Mouse (Mus musculus) heart, embryonic 15.5 days (tissue): ENCODE measurements around the gene Wnt2b. TPM values are rescaled to one million over a fixed set of nuclear protein-coding genes. Genes with fewer than 3 reads are reported as not detected.

Experiments used
- ATAC-seq: fragments of 200-750 bp; cut with Nextera tagmentation; replicated peaks from 2 replicates; pipeline ENCODE4 v1.8.0; 2017; ENCODE audit warnings: low read depth, moderate TSS enrichment; ENCODE audit not compliant: insufficient number of reproducible peaks, insufficient read depth, low FRiP score
- H3K27ac ChIP-seq: fragments of 300-500 bp; sonication (generic); 2 replicates; pipeline ENCODE4 v1.5.1; 2015; ENCODE audit warnings: mild to moderate bottlenecking, inconsistent platforms
- H3K27me3 ChIP-seq: fragments of 300-500 bp; sonication (generic); 2 replicates; pipeline ENCODE4 v1.6.1; 2015; ENCODE audit warnings: inconsistent platforms
- H3K36me3 ChIP-seq: fragments of 300-500 bp; sonication (generic); 2 replicates; pipeline ENCODE4 v1.6.1; 2015; ENCODE audit warnings: mild to moderate bottlenecking, inconsistent platforms
- H3K4me1 ChIP-seq: fragments of 300-500 bp; sonication (generic); replicated peaks from 2 replicates; pipeline ENCODE4 v1.6.1; 2015; ENCODE audit warnings: inconsistent platforms
- H3K4me2 ChIP-seq: fragments of 300-500 bp; sonication (generic); 2 replicates; pipeline ENCODE4 v1.6.1; 2015; ENCODE audit warnings: inconsistent platforms, mild to moderate bottlenecking, moderate library complexity
- H3K4me3 ChIP-seq: fragments of 300-500 bp; sonication (generic); 2 replicates; pipeline ENCODE4 v1.5.1; 2015; ENCODE audit warnings: mild to moderate bottlenecking, inconsistent platforms
- H3K9ac ChIP-seq: fragments of 300-500 bp; sonication (generic); 2 replicates; pipeline ENCODE4 v1.6.1; 2015; ENCODE audit warnings: mild to moderate bottlenecking, inconsistent platforms
- H3K9me3 ChIP-seq: fragments of 300-500 bp; sonication (generic); replicated peaks from 2 replicates; pipeline ENCODE4 v1.6.1; 2016; ENCODE audit warnings: inconsistent platforms
- WGBS: fragments of 180-500 bp; shearing (Covaris S2); methylation state at CpG from one replicate; pipeline ENCODE4 v1.1.7; 2015; ENCODE audit warnings: mixed read lengths; 5-methylcytosine and 5-hydroxymethylcytosine counted together
- polyA plus RNA-seq: library from polyadenylated mRNA; unstranded; fragments of >200 nt; fragmentation: Nextera tagmentation; extraction: Ambion mirVana; gene quantifications from 2 replicates; pipeline ENCODE4 v1.2.1, GENCODE M21; 2015

Wnt2b gene
- polyA plus RNA-seq, 1 experiment from 2014 or later: 1.3 TPM

DNA sequence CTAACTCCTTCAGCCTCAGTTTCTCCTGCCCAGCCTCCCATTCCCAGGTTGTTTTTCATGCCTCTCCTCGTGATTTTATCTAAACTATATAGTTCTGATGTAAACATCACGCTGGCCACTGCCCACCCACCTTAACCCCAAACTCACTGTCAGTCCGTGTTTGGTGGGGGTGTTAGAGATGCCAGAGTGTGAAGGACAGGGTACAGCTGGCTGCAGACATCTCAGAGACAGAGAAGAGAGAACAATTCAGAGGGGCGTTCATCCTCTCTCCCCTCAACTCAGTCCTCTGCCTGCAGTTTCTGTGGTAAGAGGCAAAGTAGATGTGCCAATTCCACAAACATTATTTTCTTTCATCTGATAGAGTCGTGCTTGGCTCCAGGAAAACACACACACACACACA lies 1.1 kb upstream of the Wnt2b start:
- Histone ChIP-seq H3K27me3 (peaks cover 46% of the 10 kb centered on the region), H3K9ac (no peak overlapping the region), H3K4me3 (no peak overlapping the region), H3K9me3 (no peaks in the 10 kb centered on the region), H3K27ac (no peak overlapping the region), H3K36me3 (no peaks in the 10 kb centered on the region), H3K4me2 (peak overlapping the region; percentile 91), H3K4me1 (peaks cover 27% of the 10 kb centered on the region)
- 12% methylated on average over 5 of the region's 5 CpGs for WGBS
- no peak for ATAC-seq

DNA sequence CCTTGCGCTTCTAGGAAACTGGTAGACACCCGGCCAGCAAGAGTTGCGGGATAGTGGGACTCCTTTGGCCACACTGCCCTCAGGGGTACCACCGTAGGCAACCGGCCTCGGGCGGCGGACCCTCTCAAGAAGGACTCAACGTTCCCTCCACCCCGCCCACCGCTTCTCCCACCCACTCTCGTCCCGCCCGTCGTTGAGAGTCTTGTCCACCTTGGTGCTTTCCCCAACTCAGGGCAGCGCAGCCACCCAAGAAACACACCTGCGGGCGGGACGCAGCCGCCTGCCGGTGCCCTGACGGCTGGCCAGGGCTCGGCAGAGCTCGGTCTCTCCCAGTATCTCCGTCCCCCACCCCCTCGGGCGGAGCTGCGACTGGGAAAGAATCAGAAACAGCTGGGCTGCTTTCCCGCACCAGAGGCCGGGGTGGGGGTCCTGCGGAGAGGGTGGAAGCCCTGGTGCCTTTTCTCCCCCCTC lies 455 bp upstream of the Wnt2b start:
- ATAC-seq: no peak
- Histone ChIP-seq H3K9ac (peak overlapping the region; percentile 46; the same call in 1 of the 2 replicates), H3K4me2 (peak overlapping the region; percentile 91), H3K36me3 (no peaks in the 10 kb centered on the region), H3K4me1 (peaks cover 27% of the 10 kb centered on the region), H3K4me3 (peak overlapping the region; percentile 59), H3K27ac (no peak overlapping the region), H3K9me3 (no peaks in the 10 kb centered on the region), H3K27me3 (peaks cover 46% of the 10 kb centered on the region)
- under 1% methylated on average over 31 of the region's 31 CpGs for WGBS

DNA sequence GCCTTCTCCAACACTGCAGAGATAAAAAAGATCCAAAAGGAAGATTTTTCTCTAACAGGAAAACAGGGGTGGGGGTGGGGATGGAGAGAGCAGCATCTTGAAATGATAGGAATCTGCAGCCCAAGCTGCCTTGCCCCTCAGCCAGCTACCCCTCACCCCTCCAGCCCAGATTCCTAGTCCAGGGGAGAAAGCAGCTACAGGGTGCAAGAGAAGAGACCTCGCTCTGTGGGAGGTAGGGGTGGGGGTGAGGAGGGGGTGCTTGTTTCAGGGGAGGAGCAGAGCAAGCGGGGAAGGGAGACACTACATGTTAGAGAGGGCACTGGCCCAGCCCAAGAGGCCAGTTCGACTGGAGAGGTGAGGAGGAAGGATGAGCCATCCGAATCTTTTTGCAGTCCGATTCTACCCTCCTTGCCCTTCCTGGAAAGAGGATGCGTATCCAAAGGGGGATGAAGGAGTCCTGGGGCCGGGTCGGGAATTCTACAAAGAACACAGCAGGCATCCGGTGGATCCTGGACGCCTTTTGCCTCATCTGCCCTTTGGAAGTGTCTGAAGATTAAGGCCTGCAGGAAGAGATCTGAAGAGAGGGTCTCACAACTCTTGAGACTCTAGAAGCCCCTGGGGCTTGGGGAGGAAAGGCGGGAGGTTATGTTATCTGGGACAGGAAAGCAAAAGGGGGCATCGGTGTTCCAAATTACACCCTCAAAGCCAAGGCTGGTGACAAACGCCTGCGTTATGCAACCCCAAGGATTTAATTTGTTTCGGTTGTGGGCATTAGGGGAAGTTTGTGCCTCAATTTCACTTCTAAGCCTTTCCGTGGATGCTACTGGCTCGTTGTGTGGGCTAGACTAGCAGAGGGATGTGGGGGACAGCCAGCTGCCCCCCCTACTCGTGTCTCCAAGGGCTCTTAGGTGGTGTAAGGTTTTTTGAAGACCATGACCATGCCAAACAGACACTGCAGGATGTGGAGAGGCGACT lies 1.4 kb downstream of the Wnt2b start:
- Histone ChIP-seq H3K27me3 (peaks cover 46% of the 10 kb centered on the region), H3K9me3 (no peaks in the 10 kb centered on the region), H3K4me1 (peaks cover 25% of the 10 kb centered on the region), H3K36me3 (no peaks in the 10 kb centered on the region), H3K27ac (no peak overlapping the region), H3K9ac (no peak overlapping the region), H3K4me3 (peak overlapping the region; percentile 59; the same call in 1 of the 2 replicates), H3K4me2 (peak overlapping the region; percentile 91; the same call in 1 of the 2 replicates)
- WGBS: 10% methylated on average over 19 of the region's 19 CpGs
- no peak for ATAC-seq

DNA sequence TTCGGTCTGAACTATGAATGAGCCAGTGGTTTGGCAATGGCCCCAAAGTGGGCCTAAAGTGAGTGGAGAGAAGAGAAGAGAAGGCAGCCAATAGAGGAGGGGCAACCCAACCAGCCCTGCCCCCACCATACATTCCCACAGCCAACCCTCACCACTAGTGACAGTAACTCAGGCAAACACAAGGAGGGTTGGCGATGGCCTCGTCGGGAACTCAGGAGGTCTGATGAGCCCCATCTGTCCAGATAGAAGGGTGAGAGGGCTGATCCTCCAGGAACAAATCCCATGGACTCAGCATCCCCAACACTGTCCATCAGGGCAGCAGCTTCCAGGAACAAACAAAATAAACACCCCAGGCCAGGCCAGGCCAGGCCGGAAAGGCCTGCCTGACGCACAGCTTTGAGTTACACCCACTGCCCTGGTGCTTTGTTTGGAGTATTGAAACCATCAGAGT lies 5.6 kb downstream of the Wnt2b start:
- no peak for ATAC-seq
- Histone ChIP-seq H3K4me1 (peaks cover 7% of the 10 kb centered on the region), H3K9ac (no peak overlapping the region), H3K27ac (no peak overlapping the region), H3K4me3 (no peak overlapping the region), H3K36me3 (peaks cover 6% of the 10 kb centered on the region; the same call in 1 of the 2 replicates), H3K27me3 (peaks cover 29% of the 10 kb centered on the region), H3K4me2 (no peak overlapping the region), H3K9me3 (no peaks in the 10 kb centered on the region)
- 71% methylated on average over 6 of the region's 6 CpGs for WGBS

DNA sequence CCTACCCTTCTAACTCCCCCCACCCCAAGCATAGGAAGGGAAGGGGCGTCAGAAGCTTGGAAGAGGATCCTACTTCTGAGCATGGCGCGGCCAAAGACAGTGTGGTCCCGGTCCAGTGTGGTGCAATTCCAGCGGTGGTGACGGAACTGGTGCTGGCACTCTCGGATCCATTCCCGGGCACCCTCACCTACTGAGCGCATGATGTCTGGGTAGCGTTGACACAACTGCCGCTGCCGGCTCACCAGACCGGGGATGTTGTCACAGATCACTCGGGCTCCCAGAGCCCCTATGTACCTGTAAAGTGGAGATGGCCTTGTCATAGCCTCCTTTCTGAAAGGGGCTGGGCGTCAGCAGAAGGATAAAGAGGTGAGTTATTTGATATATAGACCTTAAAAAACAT lies 7.2 kb downstream of the Wnt2b start:
- Histone ChIP-seq H3K9ac (no peak overlapping the region), H3K27me3 (peaks cover 13% of the 10 kb centered on the region), H3K4me2 (no peak overlapping the region), H3K27ac (no peak overlapping the region), H3K4me3 (no peak overlapping the region), H3K9me3 (no peaks in the 10 kb centered on the region), H3K4me1 (peaks cover 4% of the 10 kb centered on the region; the same call in 1 of the 2 replicates), H3K36me3 (peaks cover 17% of the 10 kb centered on the region; the same call in 1 of the 2 replicates)
- no peak for ATAC-seq
- 93% methylated on average over 15 of the region's 15 CpGs for WGBS

DNA sequence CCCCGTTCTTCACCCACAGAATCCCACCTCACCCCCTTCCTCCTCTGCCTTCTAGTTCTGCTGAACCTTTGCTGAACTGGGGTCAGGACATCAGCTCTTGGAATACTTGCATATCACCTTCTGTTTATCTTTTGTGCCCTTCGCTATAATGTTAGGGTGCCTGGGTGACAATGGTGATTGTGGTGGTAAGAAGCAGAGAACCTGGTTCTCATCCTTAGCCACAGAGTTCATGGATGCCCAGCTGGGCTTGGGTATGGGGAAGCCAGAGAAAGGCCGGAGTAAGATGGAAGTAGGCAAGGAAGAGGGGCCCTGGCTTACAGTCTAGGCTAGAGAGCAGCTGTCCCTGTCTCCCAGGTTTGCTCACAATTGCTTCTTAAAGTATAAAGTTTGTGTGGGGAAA lies 7.6 kb downstream of the Wnt2b start:
- no peaks in the 10 kb centered on the region for H3K9me3 ChIP-seq
- H3K9ac ChIP-seq: no peak overlapping the region
- H3K27ac ChIP-seq: no peak overlapping the region
- WGBS: 94% methylated on average over 3 of the region's 3 CpGs
- H3K4me3 ChIP-seq: no peak overlapping the region
- peaks cover 9% of the 10 kb centered on the region for H3K27me3 ChIP-seq
- no peak overlapping the region for H3K4me2 ChIP-seq
- peaks cover 17% of the 10 kb centered on the region; the same call in 1 of the 2 replicates for H3K36me3 ChIP-seq
- no peak for ATAC-seq
- H3K4me1 ChIP-seq: peaks cover 4% of the 10 kb centered on the region; the same call in 1 of the 2 replicates

DNA sequence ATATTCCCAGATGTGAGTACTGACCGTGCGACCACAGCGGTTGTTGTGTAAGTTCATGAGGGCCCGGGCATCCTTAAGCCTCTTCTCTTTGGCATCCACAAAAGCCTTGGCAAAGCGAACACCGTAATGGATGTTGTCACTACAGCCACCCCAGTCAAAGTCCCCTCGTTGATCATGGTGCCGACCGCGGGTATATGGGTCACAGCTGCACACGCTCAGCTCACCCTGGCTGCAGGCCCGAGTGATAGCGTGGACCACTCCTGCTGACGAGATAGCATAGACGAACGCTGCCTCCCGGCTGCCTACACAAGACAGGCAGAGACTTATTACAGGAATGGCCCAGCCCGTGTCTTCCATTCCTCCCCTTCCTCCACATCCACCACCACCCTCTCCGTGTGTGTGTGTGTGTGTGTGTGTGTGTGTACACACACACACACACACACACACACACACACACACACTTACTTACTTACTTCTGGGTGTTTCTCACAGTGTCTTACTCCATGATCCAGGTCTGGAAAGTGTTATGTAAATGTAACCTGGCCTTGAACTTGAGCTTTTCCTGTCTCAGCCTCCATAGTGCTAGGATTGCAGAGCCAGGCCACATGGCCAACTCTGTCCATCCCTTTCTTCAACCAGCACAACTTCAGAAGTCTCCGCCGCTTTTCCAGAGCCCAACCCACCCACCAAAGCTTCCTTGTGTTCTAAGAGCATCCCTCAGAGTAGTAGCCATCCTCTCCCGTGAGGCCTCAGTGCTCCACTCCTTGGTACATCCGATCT lies 8.6 kb downstream of the Wnt2b start:
- Histone ChIP-seq H3K9me3 (no peaks in the 10 kb centered on the region), H3K9ac (no peak overlapping the region), H3K4me2 (no peak overlapping the region), H3K4me3 (no peak overlapping the region), H3K27ac (no peak overlapping the region), H3K27me3 (no peaks in the 10 kb centered on the region), H3K36me3 (peaks cover 17% of the 10 kb centered on the region; the same call in 1 of the 2 replicates), H3K4me1 (peaks cover 4% of the 10 kb centered on the region; the same call in 1 of the 2 replicates)
- ATAC-seq: no peak
- 65% methylated on average over 23 of the region's 23 CpGs for WGBS

DNA sequence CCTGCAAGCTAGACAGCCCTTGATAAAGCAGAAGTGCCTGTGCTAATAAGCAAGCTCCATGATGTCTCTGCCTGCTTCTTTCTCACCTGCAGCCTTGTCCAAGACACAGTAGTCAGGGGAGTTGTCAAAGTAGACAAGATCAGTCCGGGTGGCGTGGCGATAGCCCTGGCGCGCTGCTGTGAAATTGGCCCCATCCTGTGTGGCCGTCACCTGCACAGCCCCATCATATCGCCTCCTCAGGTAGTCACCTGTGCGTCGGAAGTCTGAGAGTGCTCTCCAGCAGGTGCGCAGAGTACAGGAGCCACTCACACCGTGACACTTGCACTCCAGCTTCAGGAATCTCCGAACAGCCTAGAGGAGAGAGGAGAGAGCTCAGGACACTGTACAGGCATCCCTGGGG lies 10.8 kb downstream of the Wnt2b start:
- Histone ChIP-seq H3K27ac (no peak overlapping the region), H3K4me2 (no peak overlapping the region), H3K9me3 (no peaks in the 10 kb centered on the region), H3K4me3 (no peak overlapping the region), H3K36me3 (peaks cover 17% of the 10 kb centered on the region; the same call in 1 of the 2 replicates), H3K27me3 (no peaks in the 10 kb centered on the region), H3K4me1 (peaks cover 4% of the 10 kb centered on the region; the same call in 1 of the 2 replicates), H3K9ac (no peak overlapping the region)
- no peak for ATAC-seq
- 94% methylated on average over 12 of the region's 12 CpGs for WGBS

DNA sequence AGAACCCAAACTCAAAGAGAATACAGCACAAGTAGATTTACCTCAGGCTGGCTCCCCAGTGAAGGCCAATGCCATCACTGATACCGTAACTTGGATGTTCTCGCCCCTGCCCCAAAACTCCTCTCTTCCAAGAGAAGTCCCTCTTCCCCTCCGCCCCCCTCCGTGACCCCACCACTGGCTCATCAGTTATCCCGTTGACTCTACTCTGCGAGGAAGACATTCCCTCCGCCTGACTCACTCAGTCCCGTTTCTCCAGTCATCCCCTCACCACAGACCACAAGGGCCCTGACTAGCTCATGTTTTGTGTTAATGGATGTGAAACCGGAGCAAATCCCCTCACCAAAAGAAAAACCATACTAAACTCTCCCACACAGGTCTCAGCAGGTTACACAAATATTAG lies 16.8 kb downstream of the Wnt2b start:
- Histone ChIP-seq H3K9ac (no peak overlapping the region), H3K27me3 (no peaks in the 10 kb centered on the region), H3K4me3 (no peak overlapping the region), H3K4me1 (peaks cover 31% of the 10 kb centered on the region), H3K27ac (no peak overlapping the region), H3K36me3 (peaks cover under 1% of the 10 kb centered on the region; the same call in 1 of the 2 replicates), H3K4me2 (no peak overlapping the region), H3K9me3 (no peaks in the 10 kb centered on the region)
- no peak for ATAC-seq
- 49% methylated on average over 9 of the region's 9 CpGs for WGBS

DNA sequence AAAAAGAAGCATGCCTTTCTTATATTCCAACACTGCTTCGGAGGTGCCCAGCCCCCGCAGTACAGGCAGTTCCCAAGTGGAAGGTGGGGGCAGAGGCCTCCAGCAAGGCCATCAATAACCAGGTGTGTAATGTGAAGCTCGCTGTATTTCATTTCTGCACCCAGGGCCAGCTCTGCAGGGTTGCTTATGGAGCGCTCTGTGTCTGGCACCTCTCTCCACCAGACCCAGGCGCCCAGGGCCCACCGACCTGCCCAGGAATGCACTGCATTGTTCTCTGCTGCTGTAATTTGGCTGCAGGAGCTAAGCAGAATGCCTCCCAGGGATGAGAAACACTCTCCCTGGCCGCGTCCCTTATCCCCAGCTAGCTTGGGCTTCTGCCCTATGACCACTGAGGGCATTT lies 18.4 kb downstream of the Wnt2b start:
- 32% methylated on average over 8 of the region's 8 CpGs for WGBS
- no peaks in the 10 kb centered on the region for H3K27me3 ChIP-seq
- peaks cover 31% of the 10 kb centered on the region for H3K4me1 ChIP-seq
- no peaks in the 10 kb centered on the region for H3K36me3 ChIP-seq
- no peak overlapping the region for H3K9ac ChIP-seq
- 0 out of 2 replicates have a peak, but pooled peaks have one; percentile 35 for ATAC-seq
- H3K4me3 ChIP-seq: no peak overlapping the region
- no peaks in the 10 kb centered on the region for H3K9me3 ChIP-seq
- H3K27ac ChIP-seq: peak overlapping the region; percentile 62
- no peak overlapping the region for H3K4me2 ChIP-seq

DNA sequence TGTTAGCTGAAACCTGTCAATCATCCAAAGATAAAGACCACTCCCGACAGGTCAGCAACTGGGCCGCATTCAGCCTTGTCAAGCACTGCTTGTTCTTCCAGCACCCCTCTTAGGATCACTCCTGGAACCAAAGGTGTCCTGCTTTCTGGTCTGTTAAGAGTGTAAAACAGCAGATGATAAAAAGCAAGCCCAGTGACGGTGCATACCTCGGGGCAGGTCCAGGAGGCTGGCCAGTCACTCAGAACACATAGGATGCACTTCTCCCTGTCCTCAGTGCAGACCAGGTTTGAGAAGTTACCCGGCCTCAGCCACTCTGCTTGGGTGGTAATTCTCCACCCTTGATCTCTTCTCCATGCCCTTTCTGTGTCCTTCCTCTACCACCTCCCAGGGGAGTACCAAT lies 19.0 kb downstream of the Wnt2b start:
- Histone ChIP-seq H3K4me3 (no peak overlapping the region), H3K27me3 (no peaks in the 10 kb centered on the region), H3K36me3 (no peaks in the 10 kb centered on the region), H3K9ac (no peak overlapping the region), H3K4me1 (peaks cover 31% of the 10 kb centered on the region), H3K27ac (peak overlapping the region; percentile 62), H3K9me3 (no peaks in the 10 kb centered on the region), H3K4me2 (no peak overlapping the region)
- no peak for ATAC-seq
- WGBS: 28% methylated on average over 5 of the region's 5 CpGs
